Mouse (Mus musculus) heart, embryonic 15.5 days (tissue): ENCODE results near the gene Cep95. TPM values are rescaled to one million over a fixed set of nuclear protein-coding genes. Genes with fewer than 3 reads are reported as not detected.

Experiments
- ATAC-seq: fragments of 200-750 bp; cut with Nextera tagmentation; replicated peaks from 2 replicates; pipeline ENCODE4 v1.8.0; 2017; ENCODE audit warnings: low read depth, moderate TSS enrichment; ENCODE audit not compliant: insufficient number of reproducible peaks, insufficient read depth, low FRiP score
- H3K27ac ChIP-seq: fragments of 300-500 bp; sonication (generic); 2 replicates; pipeline ENCODE4 v1.5.1; 2015; ENCODE audit warnings: mild to moderate bottlenecking, inconsistent platforms
- H3K27me3 ChIP-seq: fragments of 300-500 bp; sonication (generic); 2 replicates; pipeline ENCODE4 v1.6.1; 2015; ENCODE audit warnings: inconsistent platforms
- H3K36me3 ChIP-seq: fragments of 300-500 bp; sonication (generic); 2 replicates; pipeline ENCODE4 v1.6.1; 2015; ENCODE audit warnings: mild to moderate bottlenecking, inconsistent platforms
- H3K4me1 ChIP-seq: fragments of 300-500 bp; sonication (generic); replicated peaks from 2 replicates; pipeline ENCODE4 v1.6.1; 2015; ENCODE audit warnings: inconsistent platforms
- H3K4me2 ChIP-seq: fragments of 300-500 bp; sonication (generic); 2 replicates; pipeline ENCODE4 v1.6.1; 2015; ENCODE audit warnings: inconsistent platforms, mild to moderate bottlenecking, moderate library complexity
- H3K4me3 ChIP-seq: fragments of 300-500 bp; sonication (generic); 2 replicates; pipeline ENCODE4 v1.5.1; 2015; ENCODE audit warnings: mild to moderate bottlenecking, inconsistent platforms
- H3K9ac ChIP-seq: fragments of 300-500 bp; sonication (generic); 2 replicates; pipeline ENCODE4 v1.6.1; 2015; ENCODE audit warnings: mild to moderate bottlenecking, inconsistent platforms
- H3K9me3 ChIP-seq: fragments of 300-500 bp; sonication (generic); replicated peaks from 2 replicates; pipeline ENCODE4 v1.6.1; 2016; ENCODE audit warnings: inconsistent platforms
- WGBS: fragments of 180-500 bp; shearing (Covaris S2); methylation state at CpG from one replicate; pipeline ENCODE4 v1.1.7; 2015; ENCODE audit warnings: mixed read lengths; 5-methylcytosine and 5-hydroxymethylcytosine counted together
- microRNA-seq: library from miRNA; unstranded; fragments of <30 nt; microRNA quantifications from one replicate; pipeline ENCODE4, GENCODE M21; 2016
- polyA plus RNA-seq: library from polyadenylated mRNA; unstranded; fragments of >200 nt; fragmentation: Nextera tagmentation; extraction: Ambion mirVana; gene quantifications from 2 replicates; pipeline ENCODE4 v1.2.1, GENCODE M21; 2015

The Cep95 gene
- polyA plus RNA-seq, 1 experiment from 2014 or later, result 12.7 TPM

DNA sequence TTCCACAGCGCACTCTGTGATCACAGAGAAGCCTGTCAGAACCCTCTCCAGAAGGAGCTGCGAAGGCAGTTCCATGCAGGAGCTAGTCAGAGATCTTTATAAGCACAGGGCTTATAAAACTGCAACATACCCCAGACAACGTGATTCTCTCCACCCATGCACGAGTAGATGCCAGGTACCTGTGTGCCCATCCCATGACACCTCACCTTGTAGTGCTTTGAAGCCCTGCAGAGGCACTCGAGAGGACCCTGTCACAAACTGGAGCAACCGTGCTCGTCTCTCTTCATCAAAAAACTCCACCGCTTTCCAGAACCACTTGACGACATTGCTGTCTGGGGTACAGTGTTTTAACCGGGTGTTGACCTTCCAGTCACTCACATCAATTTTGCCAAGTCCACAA is 35.4 kb downstream of the Cep95 start:
- 82% methylated on average over 10 of the region's 10 CpGs for WGBS
- Histone ChIP-seq H3K36me3 (peaks cover 46% of the 10 kb centered on the region), H3K9me3 (no peaks in the 10 kb centered on the region), H3K27ac (no peak overlapping the region), H3K4me3 (no peak overlapping the region), H3K27me3 (no peaks in the 10 kb centered on the region), H3K9ac (no peak overlapping the region), H3K4me2 (no peak overlapping the region), H3K4me1 (peaks cover 14% of the 10 kb centered on the region)
- ATAC-seq, result no peak

- no peak overlapping the region for H3K4me2 ChIP-seq
- 89% methylated on average over 7 of the region's 7 CpGs for WGBS
- no peaks in the 10 kb centered on the region for H3K27me3 ChIP-seq
- no peaks in the 10 kb centered on the region for H3K9me3 ChIP-seq
- H3K36me3 ChIP-seq, result peaks cover 53% of the 10 kb centered on the region
- no peak overlapping the region for H3K27ac ChIP-seq
- no peak overlapping the region for H3K9ac ChIP-seq
- no peak for ATAC-seq
- H3K4me1 ChIP-seq, result 0 out of 2 replicates have a peak, but pooled peaks cover 2% of the 10 kb centered on the region
- H3K4me3 ChIP-seq, result no peak overlapping the region
These were observed 39.0 kb downstream of the Cep95 start for GRCm38 (mm10) chr11:106828079-106828478.

DNA sequence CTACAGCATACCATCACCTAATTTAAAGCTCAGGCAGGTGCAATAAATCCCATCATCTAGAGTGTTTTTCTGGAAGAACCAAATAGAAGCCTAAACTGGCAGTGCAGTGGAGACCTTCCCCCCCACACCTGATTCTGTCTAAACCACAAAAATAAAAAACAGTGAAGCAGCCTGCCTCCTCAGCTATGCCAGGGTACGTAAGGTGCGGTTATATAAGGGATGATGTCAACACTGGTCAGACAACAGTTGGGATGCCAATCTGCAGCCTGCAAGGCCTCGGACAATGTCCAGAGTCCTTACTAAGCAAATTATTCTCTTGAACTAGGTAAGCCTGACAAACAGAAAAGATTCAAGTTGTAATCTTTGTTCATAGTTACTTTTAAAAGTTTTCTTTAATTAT is 53.0 kb downstream of the Cep95 start:
- no peak overlapping the region for H3K4me2 ChIP-seq
- no peaks in the 10 kb centered on the region for H3K27me3 ChIP-seq
- peaks cover 46% of the 10 kb centered on the region for H3K36me3 ChIP-seq
- H3K4me1 ChIP-seq, result no peaks in the 10 kb centered on the region
- H3K4me3 ChIP-seq, result no peak overlapping the region
- no peaks in the 10 kb centered on the region for H3K9me3 ChIP-seq
- H3K27ac ChIP-seq, result no peak overlapping the region
- H3K9ac ChIP-seq, result no peak overlapping the region
- WGBS, result 90% methylated on average over 3 of the region's 3 CpGs
- ATAC-seq, result no peak

DNA sequence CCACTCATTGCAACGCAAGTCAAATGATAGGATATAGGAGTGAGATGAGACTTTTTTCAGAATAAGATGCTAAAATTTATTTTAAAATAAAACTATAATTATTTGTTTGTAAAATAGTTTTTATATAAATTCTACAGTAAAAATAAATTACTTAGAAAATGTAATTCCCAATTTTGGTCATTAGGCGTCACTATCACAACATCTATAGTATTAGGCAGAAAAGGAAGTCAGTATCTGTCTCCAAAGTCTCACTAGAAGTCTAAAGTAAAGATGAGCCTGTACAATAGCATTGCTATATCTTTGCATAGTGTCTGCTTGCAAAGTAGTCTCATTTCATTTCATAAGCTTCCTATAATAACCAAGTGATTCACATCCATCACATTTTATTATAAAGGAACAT is 62.4 kb downstream of the Cep95 start:
- no peak overlapping the region for H3K4me2 ChIP-seq
- no peaks in the 10 kb centered on the region for H3K9me3 ChIP-seq
- peaks cover 29% of the 10 kb centered on the region for H3K36me3 ChIP-seq
- 52% methylated on average over 2 of the region's 2 CpGs for WGBS
- no peaks in the 10 kb centered on the region for H3K27me3 ChIP-seq
- H3K4me3 ChIP-seq, result no peak overlapping the region
- ATAC-seq, result no peak
- no peaks in the 10 kb centered on the region for H3K4me1 ChIP-seq
- no peak overlapping the region for H3K9ac ChIP-seq
- H3K27ac ChIP-seq, result no peak overlapping the region

Small RNA genes lying within 50 kb of the gene (microRNA-seq; reads per million reads assigned to microRNA genes)
- gene Gm25994 (not detected), gene Mir3064 (9.7 reads per million, percentile 25 among the genes with 10 or more reads in this experiment)

Other genes with a start within 250 kb of the Cep95 start
- gene Tex2, start 175.8 kb upstream of the Cep95 start, polyA plus RNA-seq, result 12.0 and 12.7 TPM in 2 replicates
- gene Pecam1, start 38.6 kb upstream of the Cep95 start, polyA plus RNA-seq, result 69.2 and 78.7 TPM in 2 replicates
- gene Milr1, start 38.0 kb upstream of the Cep95 start, polyA plus RNA-seq, result 0.88 and 2.6 TPM in 2 replicates
- gene Polg2, start 9.7 kb upstream of the Cep95 start, polyA plus RNA-seq, result 6.6 and 9.0 TPM in 2 replicates
- 192 and 209 TPM in 2 replicates for gene Ddx5, start 67 bp upstream of the Cep95 start, polyA plus RNA-seq
- 8.9 and 10.7 TPM in 2 replicates for gene Smurf2, start 131.5 kb downstream of the Cep95 start, polyA plus RNA-seq
- 231 and 256 TPM in 2 replicates for gene Kpna2, start 210.3 kb downstream of the Cep95 start, polyA plus RNA-seq
- 3.1 and 3.2 TPM in 2 replicates for gene 1810010H24Rik, start 236.4 kb downstream of the Cep95 start, polyA plus RNA-seq